Mouse (Mus musculus): ENCODE data around the gene Tnks1bp1.

- TF ChIP-seq CTCF (IDR thresholded peaks at IDR 0.05; ENCODE audit: low read depth) (no peak), EP300 (optimal IDR thresholded peaks at IDR 0.05) (no peak)
Observed at GRCm38 (mm10) chr2:85053192-85053816, 5.5 kb downstream of the Tnks1bp1 start.

All from stomach, postnatal 0 days (tissue).